Mouse (Mus musculus) MN1 (cell line): Measurements from ENCODE around the gene Rcan1.

Experiments
- DNase-seq: peaks from one replicate; pipeline ENCODE4 v3.0.0-alpha.2; 2016; ENCODE audit warnings: low spot score

The Rcan1 gene

GRCm38 (mm10) chr16:92348941-92349340 is 121.7 kb downstream of the Rcan1 start:
- DNase-seq = peak; percentile 65

- DNase-seq = no peak
Observed at GRCm38 (mm10) chr16:92346297-92346916, 124.3 kb downstream of the Rcan1 start.

- DNase-seq = no peak
Observed at GRCm38 (mm10) chr16:92345177-92345576, 125.5 kb downstream of the Rcan1 start.
